Mouse (Mus musculus) kidney, postnatal 0 days (tissue): ENCODE data around the gene Cux2. TPM values are rescaled to one million over a fixed set of nuclear protein-coding genes. Genes with fewer than 3 reads are reported as not detected.

Experiments
- ATAC-seq: fragments of 200-750 bp; cut with Nextera tagmentation; replicated peaks from 2 replicates; pipeline ENCODE4 v1.8.0; 2017; ENCODE audit warnings: low read depth, moderate number of reproducible peaks, moderate TSS enrichment, moderate library complexity; ENCODE audit not compliant: low FRiP score
- DNase-seq: peaks from one replicate; pipeline ENCODE4 v3.0.0-alpha.2; 2016; ENCODE audit warnings: low spot score
- H3K27ac ChIP-seq: fragments of 300-500 bp; sonication (generic); 2 replicates; pipeline ENCODE4 v1.5.1; 2014; ENCODE audit warnings: mild to moderate bottlenecking
- H3K27me3 ChIP-seq: fragments of 300-500 bp; sonication (generic); 2 replicates; pipeline ENCODE4 v1.6.1; 2014; ENCODE audit warnings: low read length, mixed read lengths; ENCODE audit not compliant: insufficient read depth
- H3K36me3 ChIP-seq: fragments of 300-500 bp; sonication (generic); 2 replicates; pipeline ENCODE4 v1.6.1; 2014; ENCODE audit warnings: low read length, mixed read lengths; ENCODE audit not compliant: insufficient read depth
- H3K4me1 ChIP-seq: fragments of 300-500 bp; sonication (generic); replicated peaks from 2 replicates; pipeline ENCODE4 v1.6.1; 2014; ENCODE audit warnings: antibody characterized with exemption, low read length, mixed read lengths; ENCODE audit not compliant: insufficient read depth
- H3K4me2 ChIP-seq: fragments of 300-500 bp; sonication (generic); 2 replicates; pipeline ENCODE4 v1.6.1; 2014; ENCODE audit warnings: mild to moderate bottlenecking, low read length, moderate library complexity, mixed read lengths
- H3K4me3 ChIP-seq: fragments of 300-500 bp; sonication (generic); replicated peaks from 2 replicates; pipeline ENCODE4 v1.5.1; 2014; ENCODE audit warnings: low read depth, low read length
- H3K9ac ChIP-seq: fragments of 300-500 bp; sonication (generic); 2 replicates; pipeline ENCODE4 v1.6.1; 2014; ENCODE audit warnings: low read depth, low read length
- H3K9me3 ChIP-seq: fragments of 300-500 bp; sonication (generic); replicated peaks from 2 replicates; pipeline ENCODE4 v1.6.1; 2016; ENCODE audit warnings: low read length, inconsistent platforms, mixed read lengths
- CTCF ChIP-seq: IDR thresholded peaks from 2 replicates; pipeline ENCODE4 v1.5.1; 2016; ENCODE audit warnings: antibody characterized with exemption, low read depth, mild to moderate bottlenecking, moderate library complexity
- WGBS: fragments of 180-500 bp; shearing (Covaris S2); extraction: QIAGEN DNeasy Blood & Tissue Kit; methylation state at CpG from one replicate; pipeline ENCODE4 v1.1.7; 2014; 5-methylcytosine and 5-hydroxymethylcytosine counted together
- polyA plus RNA-seq: library from polyadenylated mRNA; unstranded; fragments of >200 nt; fragmentation: Nextera tagmentation; extraction: Ambion mirVana; gene quantifications from 2 replicates; pipeline ENCODE4 v1.2.1, GENCODE M21; 2015

Gene Cux2
- polyA plus RNA-seq, 1 experiment from 2014 or later: 5.9 TPM

GRCm38 (mm10) chr5:122026771-122027170, 23.1 kb downstream of the Cux2 start:
- ATAC-seq: no peak
- 80% methylated on average over 9 of the region's 9 CpGs for whole genome bisulfite sequencing
- DNase-seq: no peak
- Histone ChIP-seq H3K27me3 (no peaks in the 10 kb centered on the region), H3K27ac (no peak overlapping the region), H3K4me1 (no peaks in the 10 kb centered on the region), H3K9me3 (no peaks in the 10 kb centered on the region), H3K36me3 (no peaks in the 10 kb centered on the region), H3K9ac (no peak overlapping the region), H3K4me3 (no peak overlapping the region), H3K4me2 (no peak overlapping the region)
- TF ChIP-seq CTCF: no peak

GRCm38 (mm10) chr5:122026284-122026683, 23.6 kb downstream of the Cux2 start:
- H3K4me2 ChIP-seq: no peak overlapping the region
- ATAC-seq: no peak
- 58% methylated on average over 7 of the region's 7 CpGs for WGBS

GRCm38 (mm10) chr5:122025117-122025516, 24.8 kb downstream of the Cux2 start:
- TF ChIP-seq CTCF: no peak
- Histone ChIP-seq H3K9ac (no peak overlapping the region), H3K27me3 (no peaks in the 10 kb centered on the region), H3K36me3 (no peaks in the 10 kb centered on the region), H3K27ac (no peak overlapping the region), H3K4me2 (no peak overlapping the region), H3K9me3 (no peaks in the 10 kb centered on the region), H3K4me1 (no peaks in the 10 kb centered on the region), H3K4me3 (no peak overlapping the region)
- ATAC-seq (no peak), DNase-seq (no peak)
- 93% methylated on average over 11 of the region's 11 CpGs for WGBS

More at GRCm38 (mm10) chr5:122026284-122026683, 23.6 kb downstream of the Cux2 start:
- H3K27ac ChIP-seq: no peak overlapping the region
- H3K4me1 ChIP-seq: no peaks in the 10 kb centered on the region
- no peaks in the 10 kb centered on the region for H3K36me3 ChIP-seq
- no peak overlapping the region for H3K9ac ChIP-seq
- DNase-seq: no peak
- H3K9me3 ChIP-seq: no peaks in the 10 kb centered on the region
- no peak for TF ChIP-seq CTCF
- H3K27me3 ChIP-seq: no peaks in the 10 kb centered on the region
- H3K4me3 ChIP-seq: no peak overlapping the region

DNA sequence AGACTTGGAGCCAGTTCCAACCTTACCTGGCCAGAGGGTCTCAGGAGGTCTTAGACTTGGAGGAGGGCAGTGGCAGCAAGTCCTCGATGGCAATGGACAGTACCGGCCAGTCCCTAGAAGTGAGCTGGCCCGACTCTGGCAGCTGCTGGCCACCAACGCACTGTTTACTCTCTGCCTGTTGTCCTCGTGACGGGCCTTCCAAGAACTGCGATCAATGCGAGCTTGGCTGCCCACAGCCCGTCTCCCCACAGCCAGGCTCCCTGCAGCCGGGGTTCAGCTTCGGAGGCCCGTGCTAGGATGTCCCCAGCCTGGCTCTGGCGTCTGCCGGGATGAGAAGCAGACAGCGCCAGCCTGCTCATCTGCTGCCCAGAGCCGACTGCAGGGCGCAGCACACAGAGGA, 30.6 kb downstream of the Cux2 start:
- H3K4me1 ChIP-seq: no peaks in the 10 kb centered on the region; the same call in 1 of the 2 replicates
- 79% methylated on average over 17 of the region's 17 CpGs for WGBS
- ATAC-seq (no peak), DNase-seq (no peak)
- no peak overlapping the region for H3K9ac ChIP-seq
- no peak overlapping the region for H3K4me3 ChIP-seq
- TF ChIP-seq CTCF: no peak
- H3K27ac ChIP-seq: no peak overlapping the region
- H3K27me3 ChIP-seq: no peaks in the 10 kb centered on the region
- H3K9me3 ChIP-seq: no peaks in the 10 kb centered on the region
- H3K36me3 ChIP-seq: no peaks in the 10 kb centered on the region
- no peak overlapping the region for H3K4me2 ChIP-seq

- Histone ChIP-seq H3K27me3 (no peaks in the 10 kb centered on the region), H3K4me3 (no peak overlapping the region), H3K36me3 (no peaks in the 10 kb centered on the region), H3K9me3 (no peaks in the 10 kb centered on the region), H3K9ac (no peak overlapping the region), H3K27ac (no peak overlapping the region), H3K4me2 (no peak overlapping the region), H3K4me1 (no peaks in the 10 kb centered on the region; the same call in 1 of the 2 replicates)
- ATAC-seq (no peak), DNase-seq (no peak)
- TF ChIP-seq CTCF: no peak
- WGBS: 25% methylated on average over 9 of the region's 9 CpGs
Observed at GRCm38 (mm10) chr5:122017778-122018177, 32.1 kb downstream of the Cux2 start.

DNA sequence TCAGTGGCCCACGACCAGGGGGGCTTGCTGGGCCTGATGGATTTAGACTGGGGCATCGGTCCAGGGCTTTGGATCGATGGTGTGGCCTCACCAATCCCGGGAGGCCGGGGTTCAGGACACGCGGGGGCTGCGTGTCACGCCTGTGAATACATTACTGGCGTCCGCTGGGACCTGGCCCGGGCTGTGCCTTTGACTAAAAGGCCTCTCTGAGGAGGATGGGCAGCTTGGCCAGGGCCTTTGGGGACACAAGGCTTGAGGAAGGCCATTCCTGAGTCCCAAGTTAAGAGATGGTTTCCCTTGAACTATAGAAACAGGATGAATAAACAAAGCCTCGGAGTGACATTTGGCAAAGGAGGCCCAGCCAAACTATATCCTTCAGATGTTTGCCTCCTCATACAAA, 32.6 kb downstream of the Cux2 start:
- Histone ChIP-seq H3K4me2 (no peak overlapping the region), H3K27ac (no peak overlapping the region), H3K36me3 (no peaks in the 10 kb centered on the region), H3K4me3 (no peak overlapping the region), H3K4me1 (no peaks in the 10 kb centered on the region; the same call in 1 of the 2 replicates), H3K9ac (no peak overlapping the region), H3K27me3 (no peaks in the 10 kb centered on the region), H3K9me3 (no peaks in the 10 kb centered on the region)
- no peak for TF ChIP-seq CTCF
- 24% methylated on average over 13 of the region's 13 CpGs for WGBS
- no peak for DNase-seq
- no peak for ATAC-seq

- Histone ChIP-seq H3K27ac (no peak overlapping the region), H3K4me2 (no peak overlapping the region), H3K9ac (no peak overlapping the region), H3K9me3 (no peaks in the 10 kb centered on the region), H3K36me3 (no peaks in the 10 kb centered on the region), H3K4me1 (no peaks in the 10 kb centered on the region; the same call in 1 of the 2 replicates), H3K4me3 (no peak overlapping the region), H3K27me3 (no peaks in the 10 kb centered on the region)
- DNase-seq (no peak), ATAC-seq (no peak)
- 74% methylated on average over 6 of the region's 6 CpGs for WGBS
- no peak for TF ChIP-seq CTCF
Observed at GRCm38 (mm10) chr5:122016744-122017143, 33.2 kb downstream of the Cux2 start.
